Mouse (Mus musculus) stomach, postnatal 0 days (tissue): ENCODE data around the gene Gm11060. TPM values are rescaled to one million over a fixed set of nuclear protein-coding genes. Genes with fewer than 3 reads are reported as not detected.

Experiments used
- ATAC-seq: fragments of 200-750 bp; cut with Nextera tagmentation; 2 replicates; pipeline ENCODE4 v1.8.0; 2017; ENCODE audit not compliant: low FRiP score, low TSS enrichment
- DNase-seq: peaks from one replicate; pipeline ENCODE4 v3.0.0-alpha.2; 2016; ENCODE audit warnings: low spot score
- H3K27ac ChIP-seq: fragments of 300-500 bp; sonication (generic); replicated peaks from 2 replicates; pipeline ENCODE4 v1.5.1; 2014; ENCODE audit warnings: mild to moderate bottlenecking, control low read depth
- H3K27me3 ChIP-seq: fragments of 300-500 bp; sonication (generic); 2 replicates; pipeline ENCODE4 v1.6.1; 2014; ENCODE audit warnings: low read length; ENCODE audit not compliant: control insufficient read depth, insufficient read depth
- H3K36me3 ChIP-seq: fragments of 300-500 bp; sonication (generic); 2 replicates; pipeline ENCODE4 v1.6.1; 2014; ENCODE audit warnings: low read length, mixed read lengths; ENCODE audit not compliant: control insufficient read depth, insufficient read depth
- H3K4me1 ChIP-seq: fragments of 300-500 bp; sonication (generic); replicated peaks from 2 replicates; pipeline ENCODE4 v1.6.1; 2014; ENCODE audit warnings: antibody characterized with exemption; ENCODE audit not compliant: control insufficient read depth, insufficient read depth
- H3K4me2 ChIP-seq: fragments of 300-500 bp; sonication (generic); replicated peaks from 2 replicates; pipeline ENCODE4 v1.6.1; 2014; ENCODE audit warnings: low read depth, mild to moderate bottlenecking, control low read depth, moderate library complexity
- H3K4me3 ChIP-seq: fragments of 300-500 bp; sonication (generic); 2 replicates; pipeline ENCODE4 v1.5.1; 2014; ENCODE audit warnings: low read depth, low read length, control low read depth
- H3K9ac ChIP-seq: fragments of 300-500 bp; sonication (generic); 2 replicates; pipeline ENCODE4 v1.6.1; 2014; ENCODE audit warnings: mild to moderate bottlenecking, low read length, control low read depth, mixed read lengths
- H3K9me3 ChIP-seq: fragments of 300-500 bp; sonication (generic); 2 replicates; pipeline ENCODE4 v1.6.1; 2016; ENCODE audit warnings: low read length; ENCODE audit not compliant: control insufficient read depth
- CTCF ChIP-seq: IDR thresholded peaks from 2 replicates; pipeline ENCODE4 v1.5.1; 2016; ENCODE audit warnings: antibody characterized with exemption, low read depth, mild to moderate bottlenecking, moderate library complexity
- EP300 ChIP-seq: optimal IDR thresholded peaks from 2 replicates; pipeline ENCODE3; 2016; ENCODE audit warnings: antibody characterized with exemption
- WGBS: fragments of 180-500 bp; shearing (Covaris S2); extraction: QIAGEN DNeasy Blood & Tissue Kit; methylation state at CpG from one replicate; pipeline ENCODE4 v1.1.7; 2014; 5-methylcytosine and 5-hydroxymethylcytosine counted together
- polyA plus RNA-seq: library from polyadenylated mRNA; unstranded; fragments of >200 nt; fragmentation: Nextera tagmentation; extraction: Ambion mirVana; gene quantifications from 2 replicates; pipeline ENCODE4 v1.2.1, GENCODE M21; 2015

Gene Gm11060
- polyA plus RNA-seq, 1 experiment from 2014 or later: not detected

DNA sequence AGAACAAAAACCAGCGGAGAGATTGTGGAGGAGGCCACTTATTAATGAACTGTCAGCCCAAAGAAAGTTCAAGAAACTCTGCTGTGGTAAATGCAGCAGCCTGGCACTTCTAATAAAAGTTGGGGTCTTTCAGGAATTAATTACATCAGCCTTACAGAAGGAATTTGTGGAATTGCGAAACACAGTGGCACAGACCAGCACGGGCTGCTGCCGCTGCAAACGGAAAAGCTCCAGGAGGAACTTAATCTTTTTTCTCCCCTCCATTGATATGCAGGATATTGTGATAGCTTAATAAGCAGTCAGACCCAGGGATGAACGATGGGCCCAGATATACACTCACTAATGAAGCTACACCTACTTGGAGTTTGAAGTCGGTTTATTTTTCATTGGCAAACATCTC is 49.6 kb downstream of the Gm11060 start:
- no peaks in the 10 kb centered on the region for H3K36me3 ChIP-seq
- no peak for DNase-seq
- no peaks in the 10 kb centered on the region for H3K4me1 ChIP-seq
- 45% methylated on average over 7 of the region's 7 CpGs for WGBS
- no peaks in the 10 kb centered on the region for H3K9me3 ChIP-seq
- no peak overlapping the region for H3K9ac ChIP-seq
- no peak overlapping the region for H3K27ac ChIP-seq
- no peak for ATAC-seq
- no peak overlapping the region for H3K4me2 ChIP-seq
- TF ChIP-seq EP300 (no peak), CTCF (no peak)
- H3K4me3 ChIP-seq: no peak overlapping the region
- H3K27me3 ChIP-seq: peaks cover 5% of the 10 kb centered on the region

Other genes with a start within 250 kb of the Gm11060 start
- 3.1 and 4.0 TPM in 2 replicates for gene Prrg4, start 242.1 kb upstream of the Gm11060 start, polyA plus RNA-seq
- 5.6 and 6.5 TPM in 2 replicates for gene Ccdc73, start 224.2 kb upstream of the Gm11060 start, polyA plus RNA-seq
- 213 and 215 TPM in 2 replicates for gene Eif3m, start 74.9 kb upstream of the Gm11060 start, polyA plus RNA-seq
- 3.6 and 5.0 TPM in 2 replicates for gene Wt1, start 34.5 kb downstream of the Gm11060 start, polyA plus RNA-seq
- 0.06 and 0.15 TPM in 2 replicates for gene Them7, start 132.3 kb downstream of the Gm11060 start, polyA plus RNA-seq